Mouse (Mus musculus) mesoderm, embryonic 11.5 days (tissue): ENCODE results near the gene Wwox.

ENCODE experiments used
- DNase-seq: peaks from one replicate; pipeline ENCODE4 v3.0.0-alpha.2; 2012; ENCODE audit warnings: low read depth, low spot score

Gene Wwox

DNA sequence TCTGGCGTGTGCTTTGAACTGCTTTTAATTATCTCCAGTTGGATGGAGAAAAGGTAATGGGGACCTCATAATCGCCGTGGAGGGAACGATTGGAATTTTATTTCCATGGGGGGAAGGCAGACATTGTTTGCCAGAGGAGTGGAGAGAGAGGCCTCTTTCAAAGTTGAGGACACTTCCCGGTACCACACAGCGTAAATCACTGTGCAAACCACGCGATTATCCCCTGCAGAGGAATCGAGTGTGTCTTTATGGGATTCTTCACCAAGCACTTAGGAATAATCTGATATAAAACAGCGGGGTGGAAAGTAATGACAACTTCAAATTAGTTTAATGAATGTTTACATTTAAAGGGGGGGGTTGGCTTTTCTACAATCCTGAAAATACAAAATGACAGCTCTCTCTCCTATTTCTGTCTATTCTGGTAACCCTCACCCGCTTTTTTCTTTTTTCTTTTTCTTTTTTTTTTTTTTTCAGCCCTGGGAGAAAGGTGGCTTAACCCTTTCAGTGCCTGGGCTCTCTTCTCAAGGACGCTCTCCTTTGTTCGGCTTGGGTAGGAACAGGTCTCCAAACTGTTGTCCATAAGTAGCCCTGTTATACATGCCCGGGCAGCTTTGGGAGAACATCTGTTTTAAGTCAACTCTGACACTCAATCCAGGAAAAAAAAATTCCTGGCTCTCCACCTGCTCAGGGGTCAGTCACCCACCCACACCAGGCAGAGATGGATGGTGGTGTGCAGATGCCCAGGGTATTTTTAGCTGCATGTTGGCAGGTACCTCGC, 769.1 kb downstream of the Wwox start:
- peak; percentile 39 for DNase-seq

GRCm38 (mm10) chr8:115210014-115210413, 770.6 kb downstream of the Wwox start:
- DNase-seq = no peak

DNA sequence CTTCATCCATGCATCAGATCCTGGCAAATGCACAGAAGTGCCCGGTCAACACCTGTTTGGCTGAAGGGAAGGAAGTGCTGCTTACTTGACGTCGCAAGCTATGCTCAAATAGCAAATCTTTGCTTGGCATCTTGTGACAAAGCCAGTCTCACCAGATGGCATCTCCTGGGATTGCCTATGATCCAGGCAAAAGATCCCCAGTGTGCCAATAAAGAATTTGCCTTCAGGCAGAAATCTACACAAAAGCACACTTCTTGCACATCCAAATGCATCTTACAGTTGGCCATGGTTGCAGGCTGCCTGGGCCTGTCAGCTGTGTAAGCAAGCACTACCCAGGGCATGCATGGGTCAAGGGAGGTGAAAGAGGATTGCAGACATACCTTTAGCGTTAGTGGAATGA, 773.7 kb downstream of the Wwox start:
- DNase-seq = no peak

- peak; percentile 47 for DNase-seq
Measured at GRCm38 (mm10) chr8:115214870-115215269, 775.4 kb downstream of the Wwox start.

GRCm38 (mm10) chr8:115216801-115217200, 777.3 kb downstream of the Wwox start:
- DNase-seq = no peak

DNA sequence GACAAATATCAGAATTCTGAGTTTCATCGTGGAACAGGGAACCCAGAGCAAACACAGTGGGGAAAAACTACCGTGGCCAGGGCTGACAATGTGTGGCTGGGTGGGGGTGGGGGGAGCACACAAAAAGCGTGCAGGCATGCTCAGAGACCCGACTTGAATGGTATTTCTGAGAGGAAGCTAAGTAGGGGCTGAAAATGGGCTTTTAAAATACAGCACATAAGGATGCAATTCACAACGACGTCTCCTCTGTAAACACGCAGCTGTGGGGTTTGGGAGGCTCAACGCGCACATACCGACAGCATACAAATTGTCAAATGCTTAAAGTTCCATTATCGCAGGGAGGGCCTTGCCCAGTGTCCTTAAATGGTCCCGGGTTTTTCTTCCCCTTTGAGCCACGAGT, 783.1 kb downstream of the Wwox start:
- no peak for DNase-seq

DNA sequence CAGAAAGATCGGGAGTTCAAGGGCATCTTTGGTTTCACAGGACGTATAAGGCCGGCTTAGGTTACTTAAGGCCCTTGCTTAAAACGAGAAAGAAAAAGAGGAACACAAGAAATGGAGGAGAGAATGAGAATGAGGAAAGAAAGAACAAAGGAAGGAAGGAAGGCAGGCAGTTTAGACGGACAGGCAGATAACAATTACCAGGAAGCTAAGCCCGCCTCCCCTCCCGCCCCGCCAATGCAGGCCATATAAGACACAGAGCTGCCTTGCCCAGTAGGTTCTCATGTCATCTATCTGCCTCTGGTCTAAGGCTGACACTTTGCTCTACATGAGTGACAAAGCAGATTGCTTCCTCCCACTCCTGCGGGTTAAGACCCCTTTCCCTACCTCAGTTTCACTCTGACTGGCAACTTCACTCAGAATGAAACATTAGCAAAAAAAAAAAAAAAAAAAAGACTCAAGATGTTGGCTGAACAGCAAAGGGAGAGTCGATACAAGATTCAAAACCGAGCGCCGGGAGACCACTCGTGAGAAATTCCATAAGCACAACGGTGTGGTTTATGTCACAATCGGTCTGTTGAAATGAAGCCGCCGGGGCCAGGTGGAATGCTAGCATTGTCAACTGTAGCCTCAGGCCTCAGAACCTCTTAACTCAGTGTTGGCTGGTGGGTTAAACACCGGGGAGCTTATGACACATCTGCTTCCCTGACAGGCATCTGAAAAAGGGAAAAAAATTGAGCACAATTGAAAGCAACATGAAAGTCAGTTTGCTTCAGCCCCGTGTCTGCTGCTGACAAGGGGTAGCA, 787.5 kb downstream of the Wwox start:
- DNase-seq = no peak

GRCm38 (mm10) chr8:115228903-115229302, 789.4 kb downstream of the Wwox start:
- no peak for DNase-seq

- no peak for DNase-seq
Measured at GRCm38 (mm10) chr8:115234068-115234467, 794.6 kb downstream of the Wwox start.

DNA sequence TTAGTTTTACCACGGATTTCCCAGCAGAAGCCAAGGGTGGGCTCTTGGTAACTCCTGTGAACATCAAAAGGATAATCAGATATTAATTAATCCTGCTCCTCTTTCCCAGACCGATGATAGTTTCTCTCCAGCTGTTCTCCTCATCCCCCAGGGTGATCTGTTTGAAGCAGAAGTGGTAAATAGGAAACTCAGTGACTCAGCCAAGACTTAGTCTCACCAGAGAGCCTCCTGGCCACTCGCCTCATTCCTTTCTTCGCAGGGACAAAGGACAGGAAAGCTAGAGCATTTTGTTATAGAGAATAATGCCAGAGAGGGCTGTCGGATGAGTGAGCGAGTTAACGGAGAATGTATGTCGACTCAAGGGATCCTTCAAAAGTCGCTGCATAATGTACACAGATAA, 798.1 kb downstream of the Wwox start:
- no peak for DNase-seq

- DNase-seq = peak; percentile 29
Measured at GRCm38 (mm10) chr8:115243465-115244027, 804.1 kb downstream of the Wwox start.

DNA sequence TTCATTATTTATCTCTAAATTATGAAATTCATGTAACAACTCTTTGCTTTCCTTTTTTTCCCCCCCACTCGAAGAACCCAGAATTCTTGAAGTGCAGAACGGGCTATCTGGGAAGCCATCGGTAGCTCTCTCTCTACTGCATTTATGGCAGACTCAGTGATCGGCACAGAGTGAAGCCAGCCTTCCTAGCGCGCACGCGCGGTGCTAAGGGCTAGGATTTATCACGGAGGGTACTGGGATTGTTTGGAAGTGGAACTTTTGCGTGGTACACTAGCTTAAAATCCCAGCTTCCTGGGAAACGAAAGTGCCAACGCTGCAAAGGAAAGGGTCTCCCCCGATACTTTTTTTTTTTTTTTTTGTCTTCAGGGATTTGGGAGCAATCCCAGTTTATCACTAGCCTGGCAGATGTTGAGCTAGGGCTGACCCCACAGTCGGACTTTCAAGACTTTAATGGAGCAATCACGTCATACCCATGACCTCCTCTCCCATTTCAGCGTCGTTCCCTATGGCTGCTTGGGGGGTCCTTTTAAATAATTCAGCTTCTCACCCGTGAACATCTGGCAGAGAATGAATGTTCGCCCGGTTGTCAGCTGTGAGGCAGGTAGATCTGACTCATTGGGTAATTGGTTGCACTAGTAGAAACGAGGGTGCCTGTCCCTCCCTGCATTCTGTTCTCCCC, 810.4 kb downstream of the Wwox start:
- DNase-seq = peak; percentile 29

GRCm38 (mm10) chr8:115255550-115255949, 816.1 kb downstream of the Wwox start:
- DNase-seq = peak; percentile 21

DNA sequence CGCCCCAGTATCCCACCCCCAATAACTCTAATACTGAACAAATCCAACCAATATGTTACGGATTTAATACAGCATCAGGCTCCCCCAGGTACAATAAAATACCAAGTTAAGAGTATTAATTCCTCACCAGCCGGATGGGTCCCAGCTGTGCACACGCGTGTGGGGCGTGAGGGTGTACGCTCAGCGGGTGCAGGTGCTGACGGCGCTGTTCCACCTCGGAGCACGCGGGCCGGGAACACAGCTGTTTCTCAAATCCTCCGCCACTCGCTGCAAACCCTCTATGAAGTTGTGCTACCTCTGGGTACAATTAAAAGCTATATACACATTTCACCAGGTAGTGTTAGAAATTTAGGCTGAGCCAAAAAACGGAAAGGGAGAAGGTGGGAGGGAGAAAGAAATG, 818.0 kb downstream of the Wwox start:
- no peak for DNase-seq

GRCm38 (mm10) chr8:115259806-115260205, 820.4 kb downstream of the Wwox start:
- no peak for DNase-seq

- DNase-seq = no peak
Measured at GRCm38 (mm10) chr8:115267196-115267595, 827.7 kb downstream of the Wwox start.

DNA sequence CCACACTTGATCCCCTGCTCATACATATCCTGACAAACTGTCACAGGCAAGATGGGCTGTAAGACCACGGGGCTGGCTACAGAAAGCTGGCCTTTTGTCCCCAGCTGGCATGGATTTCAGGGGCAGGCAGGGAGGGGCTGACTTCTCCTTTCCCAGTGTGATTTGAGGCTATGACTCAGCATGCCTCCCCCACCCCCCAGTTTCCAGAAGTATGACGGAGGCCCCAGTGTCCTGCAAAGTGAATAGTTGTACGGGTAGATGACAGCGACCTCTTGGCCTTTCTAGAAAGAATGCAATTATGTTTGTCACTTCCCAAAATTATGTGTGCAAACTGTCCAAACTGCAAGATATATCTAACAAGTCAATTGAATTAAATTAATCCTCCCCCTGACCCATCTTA, 830.1 kb downstream of the Wwox start:
- DNase-seq = peak; percentile 55

DNA sequence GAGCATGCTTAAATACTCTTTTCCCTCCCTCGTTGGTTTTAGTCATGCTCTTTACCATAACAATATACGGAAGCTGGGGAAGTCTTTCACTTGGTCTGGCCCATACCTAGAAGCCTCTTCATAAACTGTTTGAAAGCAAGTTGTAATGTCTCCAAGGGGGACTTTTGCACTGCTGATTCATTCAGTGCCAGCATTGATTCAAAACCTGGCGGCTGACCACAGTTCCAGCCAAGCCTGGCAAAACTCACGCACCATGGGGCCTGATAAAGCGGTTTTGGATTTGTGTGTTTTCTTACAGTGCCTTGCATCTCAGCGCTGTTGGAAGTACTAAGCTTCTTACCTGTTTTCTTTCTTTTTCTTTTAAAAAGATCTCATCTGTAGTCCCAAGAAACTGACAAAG, 834.5 kb downstream of the Wwox start:
- no peak for DNase-seq

DNA sequence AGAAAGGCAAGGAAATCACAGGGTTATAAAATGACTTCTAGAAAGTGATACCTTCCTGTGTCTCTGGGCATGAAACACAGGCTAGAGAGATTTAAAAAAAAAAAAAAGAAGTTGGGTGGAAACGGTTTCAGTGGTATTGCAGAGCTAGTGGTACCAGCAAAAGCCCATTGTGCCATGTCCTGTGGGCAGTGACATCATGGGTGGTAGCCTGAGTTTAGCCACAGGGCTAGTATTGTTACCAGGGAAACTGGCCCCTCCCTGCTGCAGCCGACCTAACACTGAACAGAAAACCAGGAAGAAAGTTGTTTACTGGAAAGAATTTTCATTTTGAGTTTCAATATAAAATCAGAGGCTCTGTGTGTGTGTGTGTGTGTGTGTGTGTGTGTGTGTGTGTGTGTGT, 836.8 kb downstream of the Wwox start:
- no peak for DNase-seq

- no peak for DNase-seq
Measured at GRCm38 (mm10) chr8:115278291-115278690, 838.8 kb downstream of the Wwox start.

- peak; percentile 52 for DNase-seq
Measured at GRCm38 (mm10) chr8:115290224-115290623, 850.8 kb downstream of the Wwox start.

DNA sequence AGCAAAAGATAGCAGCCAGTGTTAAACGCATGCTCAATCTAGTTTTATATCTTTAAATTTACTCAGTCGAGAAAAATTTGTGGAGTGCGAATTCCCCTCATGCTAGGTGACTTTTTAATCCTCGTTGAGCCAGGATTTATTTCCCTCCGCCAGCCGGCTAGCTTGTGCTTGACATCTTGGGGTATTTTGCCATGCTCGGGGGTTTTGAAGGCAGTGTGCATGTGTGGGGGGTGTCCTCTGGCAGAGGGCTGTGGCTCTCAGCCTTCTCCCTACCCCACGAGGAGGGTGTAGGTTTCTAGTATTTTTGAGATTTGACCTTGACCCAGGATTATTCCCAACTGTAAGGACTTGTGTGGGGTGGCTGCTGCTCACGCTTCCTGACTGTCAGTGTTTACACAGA, 857.3 kb downstream of the Wwox start:
- no peak for DNase-seq
